Mouse (Mus musculus) CD8-positive naive resting alpha-beta T cell, adult 2 months (primary cell): ENCODE measurements around the gene Ank.
"Not testable (repeated sequence)": the region's sequence is repeated elsewhere in the genome, so short reads cannot be mapped to it uniquely, and the experiment has no call there.

Source experiments
- DNase-seq, 2 experiments: peaks; one replicate each; pipeline ENCODE4 v3.0.0; 2022; ENCODE audit warnings: low read depth in 2 of 2, low spot score in 2 of 2

The Ank gene

DNA sequence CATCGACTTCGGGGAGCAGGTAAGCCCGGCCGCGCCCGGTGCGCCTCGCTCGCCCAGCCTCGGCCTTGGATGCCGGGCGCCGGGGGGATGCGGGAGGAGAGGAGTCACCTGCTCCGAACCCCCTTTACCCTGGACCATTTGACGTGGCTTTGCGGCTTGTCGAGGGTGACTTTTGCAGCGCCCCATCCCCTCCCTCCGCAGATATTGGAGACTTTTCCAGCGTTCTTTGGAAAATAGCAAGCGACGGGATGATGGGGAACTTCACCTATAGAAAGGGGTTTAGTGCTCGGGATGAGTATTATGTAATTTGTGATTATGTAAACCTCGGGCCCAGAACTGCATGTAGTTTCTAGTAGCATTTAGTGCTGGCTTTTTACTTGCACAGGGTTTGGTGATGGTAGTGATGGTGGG, 609 bp downstream of the Ank start:
- DNase-seq: peak in 1 of 2 experiments; percentile 35

DNA sequence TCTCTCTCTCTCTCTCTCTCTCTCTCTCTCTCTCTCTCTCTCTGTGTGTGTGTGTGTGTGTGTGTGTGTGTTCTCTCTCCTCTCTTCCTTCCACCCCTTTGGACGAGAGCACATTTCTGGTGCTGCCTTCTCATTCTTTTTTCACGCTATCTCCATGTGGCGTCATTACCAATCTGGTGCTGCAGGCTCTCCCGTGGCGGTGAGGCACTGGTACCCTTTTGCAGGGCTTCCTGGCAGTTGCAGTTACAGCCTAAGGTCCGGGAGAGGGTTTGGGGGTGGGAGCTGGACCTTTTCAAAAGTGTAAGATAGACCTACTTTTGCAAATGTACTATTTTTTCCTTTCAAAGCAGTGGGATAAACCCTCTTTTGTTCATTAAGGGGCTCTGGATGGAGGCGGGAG, 1.2 kb downstream of the Ank start:
- DNase-seq: no peak

DNA sequence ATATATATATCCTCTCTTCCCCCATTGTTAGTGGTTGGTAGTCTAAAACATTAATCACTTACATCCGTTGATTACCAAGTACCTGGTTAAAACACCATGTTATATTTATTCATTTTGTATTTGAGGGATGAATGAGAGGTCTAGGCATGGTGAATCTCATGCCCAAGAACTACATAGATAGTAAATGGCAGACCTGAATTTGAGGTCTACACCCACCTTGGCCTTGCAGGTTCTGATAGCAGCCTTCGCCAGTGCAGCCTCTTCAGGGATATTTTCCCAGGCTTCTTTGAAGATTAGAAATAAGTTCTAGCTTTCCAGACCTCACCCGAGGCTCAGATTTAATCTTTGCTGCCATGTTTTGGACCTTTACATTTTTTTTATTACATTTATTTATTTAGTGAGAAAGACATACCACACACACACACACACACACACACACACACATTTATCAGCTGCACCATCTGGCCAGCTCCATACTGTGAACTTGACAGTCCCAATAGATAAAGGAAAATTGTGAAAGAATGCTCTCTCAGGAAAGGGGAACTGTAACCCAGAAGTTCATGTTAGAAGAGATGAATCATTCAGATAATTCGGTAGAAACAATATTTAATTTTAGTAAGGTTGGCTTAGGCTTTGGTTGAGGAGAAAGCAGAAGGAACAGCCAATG, 2.5 kb downstream of the Ank start:
- DNase-seq: no peak

DNA sequence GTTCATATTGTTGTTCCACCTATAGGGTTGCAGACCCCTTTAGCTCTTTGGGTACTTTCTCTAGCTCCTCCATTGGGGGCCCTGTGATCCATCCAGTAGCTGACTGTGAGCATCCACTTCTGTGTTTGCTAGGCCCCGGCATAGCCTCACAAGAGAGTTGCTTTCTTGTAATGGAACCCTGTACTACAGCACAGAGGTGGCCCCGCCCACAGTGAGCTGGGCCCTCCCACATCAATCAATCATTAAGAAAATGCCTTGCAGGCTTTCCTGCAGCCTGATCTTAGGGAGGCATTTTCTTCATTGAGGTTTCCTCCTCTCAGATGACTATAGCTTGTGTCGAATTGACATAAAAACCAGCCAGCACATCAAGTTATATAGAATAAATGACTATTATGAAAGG, 3.9 kb downstream of the Ank start:
- not testable (repeated sequence) for DNase-seq

DNA sequence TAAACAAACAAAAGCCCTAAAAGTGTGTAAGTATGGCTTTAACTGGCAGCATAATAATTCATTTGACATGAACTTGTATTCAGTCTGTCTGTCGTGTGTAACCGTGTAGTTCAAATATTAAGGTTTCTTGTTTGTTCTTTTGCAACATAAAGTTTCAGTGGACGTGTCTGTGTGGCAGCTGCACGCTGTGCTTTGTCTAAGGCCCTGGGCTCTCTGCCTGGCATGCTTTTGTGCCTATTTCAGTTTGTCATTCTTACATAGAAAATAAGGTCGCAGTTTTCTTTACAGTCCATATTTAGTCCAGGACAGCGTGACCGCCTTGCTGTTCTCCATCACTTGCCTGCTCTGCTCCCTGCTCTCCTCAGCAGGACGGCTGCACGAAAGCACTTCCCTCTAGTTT, 5.8 kb downstream of the Ank start:
- DNase-seq: no peak

DNA sequence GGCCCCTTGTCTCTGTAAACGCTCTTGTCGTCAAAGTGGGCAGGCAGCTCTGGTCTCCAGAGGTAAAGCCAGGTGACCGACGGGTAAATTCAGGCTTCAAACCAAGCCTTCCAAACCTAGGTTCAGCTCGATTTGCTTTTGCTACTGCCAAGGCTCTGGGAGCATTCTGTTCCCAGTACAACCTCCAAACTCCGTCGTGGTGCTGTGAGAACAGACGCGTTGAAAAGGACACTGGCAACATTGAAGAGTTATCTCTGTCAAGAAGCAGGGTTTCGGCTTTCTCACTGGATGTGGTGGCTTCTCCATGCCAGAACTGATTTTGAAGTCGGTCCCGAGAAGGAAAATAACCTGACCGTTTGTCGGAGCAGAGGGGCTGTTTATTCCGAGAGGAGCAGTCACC, 9.5 kb downstream of the Ank start:
- DNase-seq: no peak

DNA sequence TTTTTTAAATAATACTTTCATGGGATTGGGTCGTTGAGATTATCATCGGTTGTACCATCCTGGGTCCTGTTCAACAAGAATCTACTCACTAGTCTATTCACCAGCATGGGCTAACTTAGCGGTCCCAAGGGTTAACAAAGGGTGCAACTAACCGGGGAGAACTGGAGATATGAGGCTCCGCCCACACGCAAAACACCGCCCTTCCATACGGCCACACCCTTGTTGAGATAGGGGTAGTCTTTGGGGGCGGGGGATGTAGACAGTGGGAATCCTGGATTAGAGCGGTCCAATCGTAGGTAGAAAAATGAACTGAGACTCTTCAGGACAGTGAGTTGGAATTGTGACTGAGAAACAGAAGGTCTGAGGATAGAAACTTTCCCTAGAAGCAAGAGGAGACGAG, 10.2 kb downstream of the Ank start:
- DNase-seq: no peak

DNA sequence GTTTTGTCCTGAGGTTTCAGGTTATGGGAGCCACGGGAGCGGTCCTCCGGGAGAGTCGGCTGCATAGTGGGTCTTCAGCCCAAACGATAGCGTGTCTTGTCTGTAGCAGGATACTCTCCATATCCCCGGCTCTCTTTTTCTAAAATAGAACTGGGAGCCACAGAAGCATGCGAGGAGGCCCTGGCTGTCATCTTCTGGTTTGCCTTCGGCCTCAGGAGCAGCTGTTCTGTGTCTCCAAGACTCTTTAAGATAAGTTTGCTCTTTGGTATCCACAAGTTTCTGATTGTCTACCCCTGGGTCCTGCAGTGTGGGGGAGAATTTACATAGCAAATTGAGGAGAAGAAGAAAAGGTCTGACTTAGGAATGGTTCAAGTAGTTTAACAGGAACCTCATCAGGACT, 10.7 kb downstream of the Ank start:
- DNase-seq: no peak

DNA sequence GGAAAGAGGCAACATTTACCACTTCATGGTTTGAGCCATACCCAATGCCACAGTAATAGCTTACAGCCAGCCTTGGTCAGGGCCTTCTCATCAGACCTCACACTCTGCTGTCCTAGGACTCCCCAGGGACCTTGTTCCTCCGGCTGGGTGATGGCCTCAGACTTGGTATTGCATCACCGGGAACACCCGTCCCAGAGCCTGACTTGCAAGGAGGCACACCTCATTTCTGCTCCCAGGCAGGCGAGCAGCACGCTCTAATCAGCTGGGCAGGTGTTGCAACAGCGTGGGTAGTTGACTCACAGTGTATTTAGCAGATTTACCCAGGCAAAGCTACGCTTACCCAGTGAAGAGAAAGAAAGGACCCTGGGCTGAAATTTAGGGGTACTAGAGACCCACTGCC, 11.2 kb downstream of the Ank start:
- DNase-seq: no peak

DNA sequence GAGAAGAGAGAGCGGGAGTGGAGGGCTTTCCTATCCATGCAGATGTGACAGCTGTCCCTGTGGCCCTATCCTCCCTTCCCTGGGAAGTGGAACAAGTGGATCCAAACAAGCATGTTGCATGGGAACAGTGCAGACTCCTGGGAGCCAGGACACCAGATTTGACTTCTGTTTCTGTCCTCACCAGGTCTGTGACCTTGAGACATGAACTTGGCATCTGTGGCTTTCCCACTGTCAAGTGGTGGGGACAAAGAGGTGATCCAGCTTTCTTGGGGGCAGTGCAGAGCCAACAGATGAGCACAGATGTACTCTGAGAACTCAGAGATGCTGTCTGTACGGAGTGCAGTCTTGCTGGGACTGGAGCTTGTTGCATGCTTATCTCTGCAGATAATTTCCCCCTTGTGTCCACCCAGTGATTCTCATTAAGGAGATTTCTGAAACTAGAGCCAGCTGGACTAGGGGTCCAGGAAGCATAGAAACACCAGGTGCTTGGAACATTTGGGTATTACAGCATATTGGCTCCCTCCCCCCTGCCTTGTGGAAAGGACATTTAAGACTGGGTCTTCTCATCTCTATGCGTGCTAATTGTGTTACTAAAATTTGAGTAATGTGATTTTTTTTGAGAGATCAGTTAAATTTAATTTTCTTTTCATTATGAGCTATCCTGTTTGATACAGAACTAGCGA, 14.0 kb downstream of the Ank start:
- no peak for DNase-seq

DNA sequence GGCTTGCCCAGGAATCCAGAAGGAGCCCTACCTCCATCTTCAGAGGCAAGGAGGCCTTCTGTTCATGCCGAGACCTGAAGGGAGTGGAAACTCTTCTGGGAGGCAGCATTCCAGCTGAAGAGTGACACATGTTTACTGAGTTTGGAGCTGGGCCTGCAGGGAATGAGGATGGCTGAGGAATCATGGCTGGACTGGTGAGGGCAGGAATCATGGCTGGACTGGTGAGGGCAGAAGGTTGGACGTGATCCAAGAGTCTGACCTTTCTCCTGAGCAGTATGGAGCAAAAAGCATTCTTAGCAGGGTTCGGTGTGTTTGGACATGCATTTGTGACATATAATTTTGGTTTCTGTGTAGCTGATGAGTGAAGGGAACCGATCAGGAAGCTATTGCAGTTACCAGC, 15.5 kb downstream of the Ank start:
- DNase-seq: no peak

DNA sequence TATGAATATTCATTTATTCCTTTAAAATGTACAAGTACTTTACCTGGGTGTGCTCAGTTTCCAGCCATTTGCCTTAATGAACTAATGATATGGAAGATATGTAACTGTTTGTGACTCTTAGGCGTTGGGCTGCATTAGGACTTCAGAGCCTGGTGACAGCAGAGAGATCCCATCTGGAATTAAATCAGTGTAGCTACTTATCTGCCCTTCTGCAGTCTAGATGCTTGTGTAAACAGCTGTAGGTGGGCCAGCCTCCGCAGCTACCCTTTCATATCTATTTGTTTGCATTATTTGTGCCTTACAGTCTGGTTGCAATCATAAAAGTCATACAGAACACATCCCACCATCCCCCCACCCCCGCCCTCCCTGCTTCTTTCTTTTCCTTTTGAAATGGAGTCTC, 16.7 kb downstream of the Ank start:
- DNase-seq: no peak

DNA sequence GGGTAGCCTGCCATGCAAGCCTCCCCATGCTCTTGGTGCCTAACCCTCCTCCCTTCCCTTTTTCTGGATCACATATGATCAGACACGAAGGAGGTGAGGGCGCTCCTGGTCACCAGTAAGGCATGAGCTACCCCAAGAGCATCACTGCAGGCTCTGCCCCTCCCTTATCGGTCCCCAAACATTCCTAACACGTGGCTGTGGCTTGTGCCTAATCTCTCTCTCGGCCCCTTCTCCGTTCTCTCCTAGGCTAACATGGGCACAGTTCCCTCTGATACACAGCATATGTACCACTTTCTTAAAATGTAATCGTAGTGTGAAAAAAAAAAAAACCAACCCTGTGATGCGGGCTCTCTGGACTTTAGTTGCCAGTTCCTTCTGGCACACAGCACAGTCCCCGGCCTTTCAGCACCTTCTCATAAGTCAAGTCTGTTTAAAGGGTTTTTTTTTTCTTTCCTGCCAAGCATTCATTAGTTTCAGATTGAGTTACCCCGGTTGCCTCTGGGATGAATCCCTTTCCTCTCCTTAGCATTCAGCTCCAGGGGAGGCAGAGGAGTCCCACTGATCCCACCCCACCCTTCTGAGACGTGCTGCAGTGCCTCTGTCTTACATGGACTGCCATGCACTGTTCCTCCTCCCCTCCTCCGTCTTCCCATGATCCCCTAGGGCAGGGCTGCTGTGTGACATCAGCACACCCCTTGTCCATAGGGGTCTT, 19.2 kb downstream of the Ank start:
- no peak for DNase-seq

DNA sequence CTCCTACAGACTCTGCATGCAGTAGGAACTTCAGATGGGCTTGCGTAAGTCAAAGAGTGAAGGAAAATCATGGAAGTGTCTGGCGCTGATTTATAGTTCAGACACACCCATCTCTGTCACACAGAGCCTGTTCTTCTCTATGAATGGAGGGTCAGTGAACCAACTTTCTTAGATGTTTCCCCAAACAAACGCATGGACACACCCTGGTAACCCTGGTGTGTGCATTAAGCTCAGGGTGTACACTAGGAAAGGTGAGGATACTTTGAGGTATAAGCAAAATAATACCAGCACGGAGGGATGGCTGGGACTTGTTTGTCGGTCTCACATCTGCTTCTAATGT, 19.8 kb downstream of the Ank start:
- DNase-seq: no peak

DNA sequence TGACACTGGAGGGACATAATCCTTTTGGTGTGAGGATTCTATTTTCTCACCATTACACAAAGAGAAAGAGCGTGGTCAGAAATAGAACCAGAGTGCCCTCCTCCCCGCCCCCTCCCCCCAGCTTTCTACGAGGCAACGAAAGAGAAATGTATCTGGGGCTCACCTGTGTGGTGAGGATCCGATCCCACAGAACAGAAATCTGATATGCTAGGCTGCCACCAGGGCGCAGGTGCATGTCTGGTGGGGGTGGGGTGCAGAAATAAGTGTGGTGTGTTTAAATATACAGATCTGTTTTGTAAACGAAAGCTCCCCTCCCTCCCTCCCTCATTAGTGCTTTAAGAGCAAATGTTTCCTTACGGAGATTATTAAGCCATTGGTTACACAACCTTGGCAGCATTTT, 20.6 kb downstream of the Ank start:
- no peak for DNase-seq

DNA sequence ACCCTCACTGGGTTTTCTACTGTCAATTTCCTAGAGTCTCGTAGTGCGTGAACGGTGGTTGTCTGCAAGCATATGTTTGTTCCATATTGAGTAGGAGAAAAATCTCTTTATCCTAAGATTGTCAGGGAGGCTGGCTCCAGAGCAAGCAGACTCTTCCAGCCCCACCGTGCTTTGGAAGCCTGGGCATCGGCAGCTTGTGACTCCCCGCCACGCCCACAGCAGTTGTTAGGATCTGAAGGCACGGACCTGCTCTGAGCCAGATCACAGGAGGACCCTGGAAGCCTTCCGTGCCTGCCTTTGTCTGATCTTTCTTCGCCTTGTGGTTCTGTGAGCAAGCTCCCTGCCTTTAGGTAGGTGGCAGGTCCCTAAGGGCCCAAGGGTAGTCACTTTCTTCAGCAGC, 21.6 kb downstream of the Ank start:
- DNase-seq: no peak

DNA sequence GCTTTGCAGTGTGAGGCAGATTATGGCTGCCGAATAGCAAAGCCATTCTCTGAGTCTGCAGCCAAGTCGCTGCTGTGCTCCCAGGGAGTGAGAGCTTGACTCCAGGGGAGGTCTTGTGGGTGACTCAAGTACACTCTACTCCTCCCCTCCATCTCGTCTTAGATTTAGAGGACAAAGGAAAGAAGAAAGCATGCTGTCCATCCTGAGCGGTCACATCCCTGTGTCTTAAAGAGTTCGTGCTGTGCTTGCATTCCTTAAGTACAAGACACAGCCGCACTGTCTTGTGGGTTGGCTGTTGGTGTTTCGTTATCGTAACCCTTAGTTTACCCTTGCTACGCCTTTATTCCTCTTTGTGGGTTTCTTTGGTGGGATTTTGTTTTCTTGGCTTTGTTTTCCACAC, 24.2 kb downstream of the Ank start:
- no peak for DNase-seq

DNA sequence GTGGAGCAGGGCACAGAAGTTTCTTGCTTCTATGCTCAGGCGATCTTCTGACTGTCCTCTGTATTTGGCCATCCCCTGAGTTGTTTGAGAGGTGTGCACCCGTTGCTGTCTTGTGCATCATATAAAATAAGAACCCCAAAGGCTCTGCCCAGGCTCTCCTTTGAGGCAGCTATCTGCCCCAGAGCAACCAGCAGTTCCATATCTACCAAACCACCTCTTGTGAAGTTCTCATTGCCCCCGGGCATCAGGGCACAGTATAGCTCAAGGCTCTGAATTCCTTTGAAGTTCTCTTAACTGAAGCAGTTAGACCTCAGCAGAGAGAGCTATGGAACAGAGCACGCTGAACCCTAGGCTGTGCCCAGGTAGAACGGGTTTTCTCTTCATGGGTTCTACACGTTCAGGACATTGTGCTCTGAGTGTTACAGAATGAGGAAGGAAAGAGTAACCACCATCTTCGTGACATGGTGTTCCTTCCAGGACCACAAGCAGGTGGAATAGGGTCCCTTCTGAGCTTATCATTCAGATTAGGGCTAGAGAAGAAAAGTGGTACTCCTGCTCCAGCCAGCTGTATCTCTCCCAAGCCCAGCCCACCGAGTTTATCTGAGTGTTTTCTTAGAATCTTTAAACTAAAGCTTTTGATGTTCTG, 25.1 kb downstream of the Ank start:
- DNase-seq: no peak

DNA sequence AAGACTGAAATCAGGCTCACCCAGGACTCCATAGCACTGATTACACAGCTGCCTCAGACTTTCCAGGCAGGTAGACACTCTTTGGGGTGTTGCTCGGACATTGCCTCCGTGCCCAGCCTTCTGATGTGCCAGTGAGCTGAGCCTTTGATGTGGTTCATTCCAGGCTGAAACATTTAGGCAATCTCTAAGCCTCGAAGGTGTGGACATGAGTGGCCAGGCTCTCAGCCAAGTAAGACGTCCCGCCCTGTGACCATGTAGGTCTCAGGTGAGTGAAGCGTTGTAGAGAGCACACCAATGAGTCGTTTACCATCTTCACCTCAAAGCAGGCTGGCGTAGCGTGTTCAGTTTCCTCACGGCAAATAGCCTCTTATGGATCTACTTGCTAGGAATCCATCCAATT, 25.7 kb downstream of the Ank start:
- DNase-seq: no peak

DNA sequence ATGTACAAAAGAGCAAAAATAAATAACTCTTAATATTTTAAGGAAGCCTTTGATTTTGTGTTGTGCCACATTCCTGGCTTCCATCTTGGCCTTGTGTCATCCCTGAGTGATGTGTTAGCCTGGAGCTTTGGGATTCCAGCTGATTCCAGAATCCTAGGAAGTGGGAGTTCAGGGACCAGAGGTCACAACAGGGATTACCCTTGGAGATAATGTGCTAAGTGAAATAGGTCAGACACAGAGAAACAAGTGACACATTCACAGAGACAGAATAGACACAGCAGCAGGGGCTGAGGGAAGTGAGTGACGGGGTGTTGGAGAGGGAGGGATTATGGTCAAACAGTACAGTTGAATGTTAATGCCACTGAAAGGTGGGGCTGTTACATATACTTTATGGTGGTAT, 26.3 kb downstream of the Ank start:
- no peak for DNase-seq

DNA sequence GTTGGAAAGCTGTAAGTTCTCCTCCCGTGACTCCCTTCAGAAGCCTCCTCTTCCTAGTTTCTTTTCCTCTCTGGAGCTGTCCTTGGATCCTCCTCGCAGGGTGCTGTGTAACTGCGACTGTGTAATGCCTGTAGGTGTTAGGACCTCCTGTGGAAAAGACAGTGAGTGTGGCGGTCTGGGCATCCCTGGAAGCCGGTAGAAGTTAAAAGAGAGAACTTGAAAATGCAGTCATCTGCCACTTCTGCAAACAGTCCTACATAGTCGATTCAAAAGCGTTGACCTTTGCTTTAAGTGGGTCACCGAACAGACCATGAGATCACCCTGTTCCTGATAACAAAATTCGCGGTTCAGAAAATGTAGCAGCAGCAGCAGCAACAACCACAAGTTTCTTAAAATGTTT, 27.0 kb downstream of the Ank start:
- DNase-seq: no peak

DNA sequence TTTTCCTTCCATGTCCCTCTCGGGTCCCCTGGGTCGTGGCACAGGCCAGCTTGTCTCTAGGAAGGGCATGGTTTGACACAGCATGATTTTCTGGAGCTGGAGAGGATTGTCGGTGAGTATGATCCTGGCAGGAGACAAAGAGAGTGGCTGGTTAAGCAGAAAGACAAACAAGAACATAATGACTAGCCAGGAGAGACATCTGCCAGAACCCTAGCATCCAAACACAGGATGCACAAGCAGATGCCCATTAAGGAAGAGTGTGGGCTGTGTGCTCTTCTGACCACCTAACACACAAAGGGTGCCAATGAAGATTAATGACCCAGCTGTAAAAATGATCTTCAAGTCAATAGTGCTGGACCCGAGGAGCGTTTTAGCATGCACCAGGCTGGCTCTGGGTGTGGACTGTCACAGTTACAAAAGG, 29.5 kb downstream of the Ank start:
- no peak for DNase-seq
